Mouse (Mus musculus): ENCODE measurements around the gene Foxn3.

GRCm38 (mm10) chr12:99240185-99240726 lies 323.1 kb downstream of the Foxn3 start:
- no peak for TF ChIP-seq CTCF (IDR thresholded peaks at IDR 0.05; ENCODE audit: low read depth, low read length)
- TF ChIP-seq POLR2A (IDR thresholded peaks at IDR 0.05; ENCODE audit: extremely low read depth, insufficient read depth, low read length): no peak

All from liver, adult 2 months (tissue).